Comparison of ENCODE assay signal across 10 mouse cellular contexts in the genomic region with DNA sequence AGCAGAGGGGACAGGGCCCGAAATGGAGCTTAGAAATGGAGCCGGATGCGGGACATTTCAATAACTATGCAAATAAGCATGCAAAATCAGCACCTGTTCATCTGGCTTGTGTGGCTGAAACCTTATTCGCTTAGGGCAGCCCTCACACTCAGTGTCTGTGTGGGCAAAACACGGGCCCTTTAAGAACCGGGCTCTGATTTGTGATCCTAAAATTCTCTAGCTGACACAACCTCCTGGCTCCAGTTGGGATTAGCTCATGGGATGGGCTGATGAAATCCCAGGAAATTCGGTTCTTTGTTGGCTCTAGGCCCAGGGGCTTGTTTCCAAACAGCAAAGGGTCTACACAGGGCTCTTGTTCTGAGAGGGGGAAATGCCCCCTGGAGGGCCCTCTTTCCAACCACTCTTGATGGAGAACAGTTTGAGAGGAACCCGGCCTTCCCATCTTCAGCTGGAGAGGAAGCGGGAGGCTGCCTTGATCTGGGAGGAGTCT. TPM values are rescaled to one million over a fixed set of nuclear protein-coding genes. Genes with fewer than 3 reads are reported as not detected.
DNase-seq lines count a peak whose midpoint lies in the region; ATAC-seq and TF ChIP-seq lines count a peak whose summit lies in the region.
"Had no signal": no experiment of that assay in that cellular context is flagged by ENCODE, and none has a peak within 500 bp of the region (broad histone marks: within the 10 kb centered on the region; RNA-seq: fewer than 3 reads in every experiment).

No protein-coding gene starts in this region.

- no peak for ATAC-seq in kidney, embryonic 14.5 days (ENCODE audit: low FRiP score, low TSS enrichment)
- ATAC-seq in intestine, embryonic 14.5 days (replicated peaks; ENCODE audit: low FRiP score, low TSS enrichment, low read depth) = no peak
- no peak for ATAC-seq in CD4-positive, CD25-positive, alpha-beta regulatory T cell, adult 4 months
- ATAC-seq: Patski had no signal

- peaks cover 31% of the 10 kb centered on the region for H3K4me1 ChIP-seq in kidney, embryonic 14.5 days (ENCODE audit: control insufficient read depth, insufficient read depth, low read length)
- H3K4me1 ChIP-seq in intestine, embryonic 14.5 days (replicated peaks; ENCODE audit: control insufficient read depth, insufficient read depth, low read length) = peaks cover 9% of the 10 kb centered on the region
- H3K4me1 ChIP-seq in olfactory bulb, adult 2 months (ENCODE audit: control insufficient read depth, insufficient read depth, low read length) = peaks cover 34% of the 10 kb centered on the region

- H3K4me3 ChIP-seq in kidney, embryonic 14.5 days (ENCODE audit: low read length) = peak overlapping the region; percentile 4; the same call in 1 of the 2 replicates
- H3K4me3 ChIP-seq in intestine, embryonic 14.5 days (ENCODE audit: low read depth, low read length) = no peak overlapping the region
- H3K4me3 ChIP-seq in olfactory bulb, adult 2 months (ENCODE audit: insufficient read depth, low read depth, low read length) = peak overlapping the region; percentile 25

- H3K4me2 ChIP-seq in kidney, embryonic 14.5 days (replicated peaks; ENCODE audit: low read depth, low read length) = peak overlapping the region; percentile 26
- H3K4me2 ChIP-seq in intestine, embryonic 14.5 days (ENCODE audit: low read length) = 0 out of 2 replicates have a peak overlapping the region, but pooled peaks have one; percentile 2

- DNase-seq in kidney, adult 8-10 months = no peak
- peak; percentile 66 for DNase-seq in cerebellum, adult 11 months
- peak; percentile 79 for DNase-seq in gastrocnemius, postnatal 14 days
- DNase-seq in intestine, embryonic 14.5 days (ENCODE audit: low spot score) = peak; percentile 54
- no peak for DNase-seq in left cerebral cortex, postnatal 25 days (ENCODE audit: low spot score in 2 of 2)

- no peak for TF ChIP-seq CTCF in olfactory bulb, adult 2 months (IDR thresholded peaks at IDR 0.05; ENCODE audit: insufficient read depth, low read depth, low read length)

- no peak for TF ChIP-seq POLR2A in olfactory bulb, adult 2 months (IDR thresholded peaks at IDR 0.05; ENCODE audit: insufficient read depth, low read depth, low read length)

- intact Hi-C loops in gastrocnemius, postnatal 14 days (cut with DNase I; ENCODE audit: low total_unique reads) = no loop called here
- intact Hi-C loops in left cerebral cortex, postnatal 25 days (cut with DNase I) = no loop called here

- H3K27ac ChIP-seq in kidney, embryonic 14.5 days (ENCODE audit: low read depth, low read length) = peak overlapping the region; percentile 48
- H3K27ac ChIP-seq in intestine, embryonic 14.5 days (ENCODE audit: low read depth) = no peak overlapping the region
- peak overlapping the region; percentile 28; the same call in 1 of the 2 replicates for H3K27ac ChIP-seq in olfactory bulb, adult 2 months (ENCODE audit: insufficient read depth, low read depth, low read length)

- H3K9me3 ChIP-seq in kidney, embryonic 14.5 days (ENCODE audit: control insufficient read depth, low read length) = no peaks in the 10 kb centered on the region
- H3K9me3 ChIP-seq in intestine, embryonic 14.5 days (ENCODE audit: control insufficient read depth, low read length) = no peaks in the 10 kb centered on the region

- 54% methylated on average over 9 of the region's 9 CpGs for WGBS in kidney, embryonic 14.5 days
- 49% methylated on average over 9 of the region's 9 CpGs for WGBS in intestine, embryonic 14.5 days
- 36% methylated on average over 9 of the region's 9 CpGs for WGBS in olfactory bulb, adult 2 months

- no peaks in the 10 kb centered on the region for H3K36me3 ChIP-seq in kidney, embryonic 14.5 days (ENCODE audit: control insufficient read depth, insufficient read depth, low read length)
- no peaks in the 10 kb centered on the region for H3K36me3 ChIP-seq in intestine, embryonic 14.5 days (ENCODE audit: control insufficient read depth, insufficient read depth, low read length)

- H3K9ac ChIP-seq in kidney, embryonic 14.5 days (ENCODE audit: low read depth, low read length) = peak overlapping the region; percentile 36
- no peak overlapping the region for H3K9ac ChIP-seq in intestine, embryonic 14.5 days (ENCODE audit: low read length)

- H3K27me3 ChIP-seq in kidney, embryonic 14.5 days (ENCODE audit: control insufficient read depth, insufficient read depth, low read length) = no peaks in the 10 kb centered on the region
- H3K27me3 ChIP-seq in intestine, embryonic 14.5 days (replicated peaks; ENCODE audit: control insufficient read depth, insufficient read depth, low read length) = no peaks in the 10 kb centered on the region
- H3K27me3 ChIP-seq: Patski had no signal

RNA-seq across cellular contexts. Expression of a gene that starts 10.2 kb away (rescaled TPM):
- 110 and 127 TPM in 2 replicates for polyA plus RNA-seq in kidney, embryonic 14.5 days (2014; fragmentation: Nextera tagmentation; extraction: Ambion mirVana)
- total RNA-seq in gastrocnemius, postnatal 14 days (2021) = 10 to 100 TPM; 42.5 to 48.1 TPM
- polyA plus RNA-seq in intestine, embryonic 14.5 days (2014; fragmentation: Nextera tagmentation; extraction: Ambion mirVana) = 87.0 and 98.4 TPM in 2 replicates
- not detected in 2 replicates for polyA plus RNA-seq in olfactory bulb, adult 2 months (2012; ENCODE audit: insufficient read depth, insufficient read length, low replicate concordance, missing spikeins)
- 10 to 100 TPM; 36.5 to 48.6 TPM for polyA plus RNA-seq in CD4-positive, CD25-positive, alpha-beta regulatory T cell, adult 4 months (2017; shearing (Covaris generic))
- 100 to 1,000 TPM; 245 to 246 TPM for total RNA-seq in left cerebral cortex, postnatal 25 days (2021)

RNA-seq across cellular contexts. Expression of a gene that starts 37.0 kb away (rescaled TPM):
- not detected in 2 replicates for polyA plus RNA-seq in kidney, embryonic 14.5 days (2014; fragmentation: Nextera tagmentation; extraction: Ambion mirVana)
- total RNA-seq in gastrocnemius, postnatal 14 days (2021) = not detected
- not detected in 2 replicates for polyA plus RNA-seq in intestine, embryonic 14.5 days (2014; fragmentation: Nextera tagmentation; extraction: Ambion mirVana)
- polyA plus RNA-seq in olfactory bulb, adult 2 months (2012; ENCODE audit: insufficient read depth, insufficient read length, low replicate concordance, missing spikeins) = not detected in 2 replicates
- under 1 TPM in 1 of 2 experiments, not detected in 1; 0.26 TPM for polyA plus RNA-seq in CD4-positive, CD25-positive, alpha-beta regulatory T cell, adult 4 months (2017; shearing (Covaris generic))
- total RNA-seq in left cerebral cortex, postnatal 25 days (2021) = not detected
- total RNA-seq: layer of hippocampus, postnatal 10 days had no signal
- polyA plus RNA-seq: Patski had no signal

RNA-seq across cellular contexts. Expression of a gene that starts 40.3 kb away (rescaled TPM):
- polyA plus RNA-seq in kidney, embryonic 14.5 days (2014; fragmentation: Nextera tagmentation; extraction: Ambion mirVana) = 260 and 303 TPM in 2 replicates
- 10 to 100 TPM; 80.7 to 98.2 TPM for total RNA-seq in gastrocnemius, postnatal 14 days (2021)
- 290 and 316 TPM in 2 replicates for polyA plus RNA-seq in intestine, embryonic 14.5 days (2014; fragmentation: Nextera tagmentation; extraction: Ambion mirVana)
- not detected in 2 replicates for polyA plus RNA-seq in olfactory bulb, adult 2 months (2012; ENCODE audit: insufficient read depth, insufficient read length, low replicate concordance, missing spikeins)
- 100 to 1,000 TPM; 160 to 161 TPM for polyA plus RNA-seq in CD4-positive, CD25-positive, alpha-beta regulatory T cell, adult 4 months (2017; shearing (Covaris generic))
- 100 to 1,000 TPM in 1 of 2 experiments, 10 to 100 TPM in 1; 97.7 to 106 TPM for total RNA-seq in left cerebral cortex, postnatal 25 days (2021)

Comparison
In these comparisons a context has a peak if more than half of its experiments do, and no peak if none do; other contexts are left out.
1. DNase-seq: peak in cerebellum, adult 11 months (single experiment), gastrocnemius, postnatal 14 days (single experiment) and intestine, embryonic 14.5 days (single experiment); none in kidney, adult 8-10 months (0 of 2) and left cerebral cortex, postnatal 25 days (0 of 2).